Mouse (Mus musculus): ENCODE data around the gene Foxp3. TPM values are rescaled to one million over a fixed set of nuclear protein-coding genes. Genes with fewer than 3 reads are reported as not detected.
A peak's percentile ranks its signal among the peaks of the same experiment; 100 is the strongest.

The Foxp3 gene
- polyA plus RNA-seq (2016; fragmentation: Nextera tagmentation; extraction: Ambion mirVana) = 0.06 and 0.09 TPM in 2 replicates

DNA sequence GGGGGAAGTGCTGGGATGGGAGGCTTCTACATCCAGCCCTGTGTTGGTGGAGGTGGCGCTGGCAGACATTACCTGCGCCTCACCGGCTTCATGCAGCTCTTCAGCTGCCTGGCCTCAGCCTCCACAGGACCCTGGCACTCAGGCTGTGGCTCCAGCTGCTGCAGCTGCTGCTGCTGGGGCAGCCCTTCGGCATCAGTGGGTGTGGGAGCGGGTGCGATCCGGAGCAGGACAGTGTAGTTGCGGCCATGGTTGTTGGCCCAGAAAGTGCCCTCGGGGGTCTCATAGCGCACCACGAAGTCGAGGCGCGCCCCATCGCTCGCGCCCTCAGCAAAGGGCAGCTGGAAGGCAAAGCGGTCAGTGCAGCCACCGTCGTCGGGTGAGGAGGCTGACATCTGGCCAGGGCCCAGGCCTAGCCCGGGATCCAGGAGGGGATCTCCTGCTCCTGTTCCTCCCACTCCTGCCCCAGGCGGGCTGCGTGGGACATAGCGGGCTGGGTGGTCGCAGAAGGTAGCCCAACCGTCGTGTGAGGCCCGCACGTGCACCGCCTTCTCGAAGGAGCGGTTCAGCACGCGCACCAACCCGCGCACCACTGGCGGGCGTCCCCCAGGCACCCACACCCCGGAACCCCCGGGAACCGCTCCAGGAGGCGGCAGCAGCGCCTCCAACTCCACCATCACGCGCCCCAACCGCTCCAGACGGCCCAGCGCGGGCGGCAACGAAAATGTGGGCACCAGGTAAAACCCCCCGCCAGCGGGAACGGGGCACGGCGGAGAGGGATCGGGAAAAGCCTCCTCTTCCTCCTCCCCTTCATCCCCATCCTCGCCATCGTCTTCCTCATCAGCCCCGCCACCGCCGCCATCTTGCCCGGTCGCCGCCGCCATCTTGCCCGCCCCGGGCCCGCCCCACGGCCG lies at the start of gene Foxp3:
TSS of gene Foxp3 (plus strand) at position 469 of the 911 bp plus-strand sequence.
- Histone ChIP-seq H3K4me3 (peak within 1 kb of the TSS; percentile 57), H3K9ac (peak within 1 kb of the TSS; percentile 78), H3K9me3 (no peaks in the 10 kb centered on the region), H3K36me3 (no peaks in the 10 kb centered on the region), H3K27me3 (replicated peaks) (no peaks in the 10 kb centered on the region), H3K4me1 (peaks cover 12% of the 10 kb centered on the region; the same call in 1 of the 2 replicates), H3K27ac (peak within 1 kb of the TSS; percentile 68; the same call in 1 of the 2 replicates), H3K4me2 (replicated peaks) (peak within 1 kb of the TSS; percentile 63)
- WGBS = 37% methylated on average over 71 of the region's 72 CpGs
- ATAC-seq (ENCODE audit: low FRiP score, low read depth) = peak; percentile 68

DNA sequence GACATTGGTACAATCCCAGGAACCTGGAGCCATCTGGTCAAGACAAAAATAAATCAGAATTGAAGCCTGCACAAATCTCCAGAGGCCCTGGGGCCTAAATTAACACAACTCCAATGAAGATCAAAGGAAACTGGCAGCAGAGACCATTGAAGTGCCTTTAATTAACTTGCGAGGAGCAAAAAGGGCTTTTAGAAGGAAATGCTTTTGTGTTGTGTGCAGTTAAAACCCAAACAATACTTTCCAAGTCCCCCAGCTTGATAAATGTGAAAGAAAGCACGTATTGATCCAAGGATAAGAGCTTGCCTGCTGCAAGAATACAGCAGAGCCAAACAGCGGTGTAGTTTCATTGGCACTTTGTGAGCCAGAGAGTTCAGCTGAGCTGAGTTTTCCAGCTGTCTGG lies 48.5 kb upstream of the Foxp3 start:
- no peak for ATAC-seq (ENCODE audit: low FRiP score, low read depth)
- Histone ChIP-seq H3K4me3 (no peak overlapping the region), H3K9ac (no peak overlapping the region), H3K4me2 (replicated peaks) (no peak overlapping the region), H3K9me3 (no peaks in the 10 kb centered on the region), H3K36me3 (no peaks in the 10 kb centered on the region), H3K4me1 (no peaks in the 10 kb centered on the region), H3K27me3 (replicated peaks) (no peaks in the 10 kb centered on the region), H3K27ac (no peak overlapping the region)
- 25% methylated on average over 3 of the region's 3 CpGs for WGBS

DNA sequence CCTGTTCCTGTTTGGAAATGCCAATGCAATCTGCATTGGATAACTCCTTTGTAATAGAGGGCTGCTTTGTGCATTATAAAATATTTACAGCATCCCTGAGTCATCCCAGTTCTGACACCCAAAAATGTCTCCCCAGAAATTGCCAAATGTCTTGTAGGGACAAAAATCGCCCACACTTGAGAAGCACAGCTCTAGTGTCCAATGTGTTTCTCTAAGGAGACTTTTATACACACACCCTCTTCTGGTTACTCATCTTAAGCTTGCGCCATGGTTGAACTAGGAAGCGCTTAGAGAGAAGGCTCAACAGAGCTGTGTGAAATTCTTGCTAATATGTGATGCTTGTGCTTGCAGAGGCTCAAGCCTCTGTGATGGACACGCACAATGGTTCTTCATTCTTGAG lies 20.0 kb upstream of the Foxp3 start:
- Histone ChIP-seq H3K4me3 (no peak overlapping the region), H3K4me1 (no peaks in the 10 kb centered on the region), H3K9me3 (no peaks in the 10 kb centered on the region), H3K36me3 (no peaks in the 10 kb centered on the region), H3K4me2 (replicated peaks) (no peak overlapping the region), H3K27me3 (replicated peaks) (no peaks in the 10 kb centered on the region), H3K9ac (no peak overlapping the region), H3K27ac (no peak overlapping the region)
- WGBS = 86% methylated on average over 4 of the region's 4 CpGs
- ATAC-seq (ENCODE audit: low FRiP score, low read depth) = no peak

DNA sequence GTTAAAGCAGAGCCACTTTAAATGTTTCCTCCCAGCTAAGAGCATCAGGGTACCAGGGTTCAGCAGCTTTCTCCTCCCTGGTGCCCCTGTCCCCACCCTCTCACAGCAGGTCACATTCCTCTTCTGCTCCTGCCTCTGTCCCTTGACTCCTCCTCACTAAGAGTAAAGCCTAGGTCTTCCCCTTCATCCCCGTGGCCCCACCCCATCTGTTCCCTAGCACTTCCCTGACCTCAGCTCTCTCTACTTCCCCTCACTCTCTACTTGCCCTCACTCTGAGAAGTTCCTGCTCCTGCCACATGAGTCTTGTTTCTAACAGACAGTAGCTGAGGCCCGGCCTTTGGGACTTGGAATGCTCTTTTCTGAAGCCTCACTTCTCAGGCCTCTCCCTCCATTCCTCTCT lies 10.4 kb upstream of the Foxp3 start:
- Histone ChIP-seq H3K9me3 (no peaks in the 10 kb centered on the region), H3K4me2 (replicated peaks) (no peak overlapping the region), H3K4me3 (no peak overlapping the region), H3K36me3 (peaks cover 4% of the 10 kb centered on the region; the same call in 1 of the 2 replicates), H3K9ac (no peak overlapping the region), H3K4me1 (no peaks in the 10 kb centered on the region), H3K27me3 (replicated peaks) (no peaks in the 10 kb centered on the region), H3K27ac (no peak overlapping the region)
- 31% methylated on average over 2 of the region's 2 CpGs for WGBS
- ATAC-seq (ENCODE audit: low FRiP score, low read depth) = no peak

DNA sequence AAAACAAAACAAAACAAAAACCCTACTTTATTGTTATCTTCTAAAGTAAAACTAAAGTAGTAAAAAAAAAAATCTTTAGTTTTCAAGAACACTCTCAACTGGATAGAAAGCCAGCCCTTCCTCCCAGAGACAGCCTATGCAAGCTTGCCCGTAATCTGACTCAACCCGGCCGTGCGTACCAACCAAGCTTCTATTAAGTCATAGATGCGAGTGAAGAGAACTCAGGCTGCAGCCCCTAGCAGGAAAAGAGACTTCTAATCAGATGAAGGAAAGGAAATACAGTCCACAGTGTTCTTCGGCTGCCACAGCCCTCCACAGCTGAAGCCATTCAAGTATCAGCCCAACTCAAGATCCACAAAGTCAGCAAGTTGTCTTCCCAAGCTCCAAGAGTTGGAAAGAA lies 7.1 kb upstream of the Foxp3 start:
- H3K36me3 ChIP-seq = no peaks in the 10 kb centered on the region
- H3K4me1 ChIP-seq = no peaks in the 10 kb centered on the region
- ATAC-seq (ENCODE audit: low FRiP score, low read depth) = no peak
- no peak overlapping the region for H3K9ac ChIP-seq
- H3K4me2 ChIP-seq (replicated peaks) = no peak overlapping the region
- no peaks in the 10 kb centered on the region for H3K9me3 ChIP-seq
- H3K27ac ChIP-seq = no peak overlapping the region
- H3K27me3 ChIP-seq (replicated peaks) = no peaks in the 10 kb centered on the region
- H3K4me3 ChIP-seq = no peak overlapping the region
- 87% methylated on average over 6 of the region's 6 CpGs for WGBS

DNA sequence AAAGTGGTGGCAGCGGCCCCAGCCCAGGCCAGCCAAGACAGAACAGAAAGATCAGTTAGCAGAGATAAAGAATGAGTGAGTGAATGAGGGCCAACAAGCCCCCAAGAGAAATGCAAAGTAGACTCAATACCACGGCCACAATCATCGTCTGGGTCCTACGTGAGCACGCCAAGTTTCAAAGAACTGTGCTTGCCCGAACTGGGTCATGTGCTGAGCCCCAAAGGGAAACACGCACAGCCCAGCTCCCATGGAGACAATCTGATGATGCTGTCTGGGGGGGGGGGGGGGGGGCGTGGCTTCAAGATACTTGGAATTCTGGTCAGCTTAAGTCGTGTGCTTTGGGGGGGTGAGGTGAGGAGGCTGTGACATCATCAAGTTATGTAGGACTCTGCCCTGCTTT lies 6.0 kb upstream of the Foxp3 start:
- no peak overlapping the region for H3K4me3 ChIP-seq
- ATAC-seq (ENCODE audit: low FRiP score, low read depth) = no peak
- WGBS = 81% methylated on average over 9 of the region's 9 CpGs
- no peak overlapping the region for H3K9ac ChIP-seq
- peaks cover 1% of the 10 kb centered on the region; the same call in 1 of the 2 replicates for H3K4me1 ChIP-seq
- H3K4me2 ChIP-seq (replicated peaks) = no peak overlapping the region
- no peaks in the 10 kb centered on the region for H3K27me3 ChIP-seq (replicated peaks)
- H3K36me3 ChIP-seq = no peaks in the 10 kb centered on the region
- H3K27ac ChIP-seq = no peak overlapping the region
- no peaks in the 10 kb centered on the region for H3K9me3 ChIP-seq

DNA sequence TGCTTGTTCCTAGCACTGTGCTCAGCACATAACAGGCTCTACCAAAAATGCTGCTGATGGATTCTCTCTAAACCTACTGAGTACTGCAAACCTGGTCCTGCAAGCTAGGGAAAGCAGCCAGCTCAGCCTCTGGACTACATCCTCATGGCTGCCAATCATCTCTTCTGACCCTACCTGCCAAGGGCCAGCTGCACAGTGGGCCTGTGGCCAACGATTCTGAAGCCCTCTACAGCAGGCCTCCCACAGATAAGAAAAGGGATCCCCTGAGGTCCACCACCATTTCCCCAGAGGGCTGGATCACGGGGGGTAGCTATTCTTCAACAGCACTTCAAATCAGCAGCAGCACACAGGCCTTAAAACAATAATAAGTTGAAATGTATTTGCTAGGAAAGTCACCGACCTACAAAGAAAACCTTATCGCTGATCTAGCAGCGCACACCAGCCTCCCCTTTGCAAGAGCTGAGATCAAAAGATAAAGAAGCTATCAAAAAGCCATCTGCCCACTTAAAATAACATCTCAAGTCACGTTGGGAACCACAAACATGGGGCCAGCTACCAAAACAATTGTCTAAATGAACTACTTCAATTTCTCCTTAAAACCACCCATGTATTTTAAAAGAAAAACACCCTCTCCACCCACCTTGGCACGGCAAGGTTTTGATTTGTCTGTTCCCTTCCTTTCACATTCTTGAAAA lies 2.8 kb upstream of the Foxp3 start:
- no peaks in the 10 kb centered on the region for H3K36me3 ChIP-seq
- H3K4me2 ChIP-seq (replicated peaks) = no peak overlapping the region
- no peak overlapping the region for H3K9ac ChIP-seq
- 57% methylated on average over 7 of the region's 7 CpGs for WGBS
- peaks cover 12% of the 10 kb centered on the region; the same call in 1 of the 2 replicates for H3K4me1 ChIP-seq
- H3K4me3 ChIP-seq = no peak overlapping the region
- H3K27me3 ChIP-seq (replicated peaks) = no peaks in the 10 kb centered on the region
- no peak overlapping the region for H3K27ac ChIP-seq
- H3K9me3 ChIP-seq = no peaks in the 10 kb centered on the region
- ATAC-seq (ENCODE audit: low FRiP score, low read depth) = no peak

DNA sequence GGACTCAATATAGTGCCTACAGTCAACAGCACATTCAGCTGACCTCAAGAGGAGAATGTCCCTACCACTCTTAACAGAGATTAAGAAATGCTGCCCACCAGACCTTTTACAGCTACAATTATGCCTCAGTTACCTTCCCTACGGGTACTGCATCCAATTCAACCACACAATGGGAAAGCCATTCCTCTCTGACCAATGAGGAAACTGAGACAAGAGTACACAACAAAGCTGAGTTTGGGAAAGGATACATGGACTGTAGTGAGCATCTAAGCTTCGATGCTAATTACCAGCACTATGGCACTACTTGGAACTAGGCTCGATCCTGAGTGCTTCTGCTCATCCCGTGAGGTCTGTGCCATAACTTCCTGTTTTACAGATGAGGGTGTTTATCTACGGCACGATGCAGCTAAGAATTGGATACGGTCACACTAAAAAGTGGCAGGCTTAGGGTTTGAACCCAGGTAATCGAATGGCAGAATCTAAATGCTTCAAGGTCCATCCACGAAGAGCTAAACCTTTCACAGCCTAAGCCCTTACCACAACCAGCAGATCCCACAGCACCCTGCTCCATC lies 1.8 kb upstream of the Foxp3 start:
- Histone ChIP-seq H3K9ac (no peak overlapping the region), H3K27me3 (replicated peaks) (no peaks in the 10 kb centered on the region), H3K36me3 (no peaks in the 10 kb centered on the region), H3K4me3 (no peak overlapping the region), H3K9me3 (no peaks in the 10 kb centered on the region), H3K4me1 (peaks cover 12% of the 10 kb centered on the region; the same call in 1 of the 2 replicates), H3K4me2 (replicated peaks) (no peak overlapping the region), H3K27ac (no peak overlapping the region)
- no peak for ATAC-seq (ENCODE audit: low FRiP score, low read depth)
- WGBS = 87% methylated on average over 9 of the region's 9 CpGs

DNA sequence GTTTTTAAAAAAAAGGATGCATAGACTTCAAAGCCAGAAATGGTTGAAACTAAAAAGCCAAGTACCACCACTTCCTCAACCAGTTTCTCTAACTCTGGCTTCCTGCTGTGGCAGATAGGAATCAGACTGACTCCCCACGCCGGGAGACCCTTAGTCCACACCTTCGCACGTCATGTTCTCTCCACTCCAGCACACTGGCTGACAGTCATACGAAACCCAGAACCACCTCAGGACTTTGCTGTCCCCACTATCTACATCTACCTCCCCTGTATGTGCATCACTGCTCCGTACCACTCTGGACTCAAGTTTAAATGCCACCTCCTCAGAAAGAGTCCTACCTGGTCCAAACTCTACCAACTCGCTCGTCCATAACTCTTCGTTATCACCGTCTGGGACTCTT lies 978 bp upstream of the Foxp3 start:
- Histone ChIP-seq H3K4me2 (replicated peaks) (peak overlapping the region; percentile 63), H3K9me3 (no peaks in the 10 kb centered on the region), H3K27ac (no peak overlapping the region), H3K4me3 (no peak overlapping the region), H3K4me1 (peaks cover 12% of the 10 kb centered on the region; the same call in 1 of the 2 replicates), H3K36me3 (no peaks in the 10 kb centered on the region), H3K27me3 (replicated peaks) (no peaks in the 10 kb centered on the region), H3K9ac (no peak overlapping the region)
- ATAC-seq (ENCODE audit: low FRiP score, low read depth) = no peak
- 83% methylated on average over 10 of the region's 10 CpGs for WGBS

DNA sequence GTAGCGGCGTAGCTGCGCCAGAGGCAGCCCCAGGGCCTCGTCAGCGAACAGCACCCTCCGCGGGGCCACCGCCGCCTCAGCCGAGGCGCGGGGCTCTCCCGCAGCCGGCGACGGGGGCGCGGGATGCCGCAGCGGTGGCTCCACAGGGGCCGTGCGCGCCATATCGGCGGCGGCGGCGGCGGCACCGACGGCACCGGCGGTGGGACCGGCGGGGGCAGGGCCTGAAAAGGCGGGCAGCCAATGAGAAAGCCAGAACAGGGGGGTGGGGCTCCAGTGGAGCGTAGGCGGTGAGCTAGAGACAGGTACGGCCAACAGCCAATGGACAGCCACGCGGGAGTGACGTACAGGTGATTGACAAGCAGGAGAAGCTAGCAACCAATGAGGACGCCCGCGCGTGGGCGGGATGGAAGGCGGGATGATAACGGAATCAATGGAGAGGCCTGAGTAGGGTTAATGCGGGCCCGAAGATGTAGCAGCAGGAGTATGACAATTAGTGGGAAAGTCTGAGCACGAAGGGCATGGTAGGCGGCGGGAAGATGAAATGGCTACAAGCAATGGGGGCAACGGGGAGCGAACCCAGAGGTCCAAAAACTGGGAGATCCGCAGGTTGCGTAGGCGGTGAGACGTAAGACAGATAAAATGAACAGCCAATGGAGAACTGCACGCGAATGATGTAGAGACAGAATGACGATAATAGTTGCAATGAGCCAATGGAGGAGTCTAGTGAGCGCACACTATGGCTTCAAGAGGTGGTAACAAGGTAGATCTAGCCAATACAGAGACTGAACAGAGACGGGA lies 842 bp downstream of the Foxp3 start, which contains the start of gene Ppp1r3f:
TSS of gene Ppp1r3f (minus strand) at position 197 of the 798 bp plus-strand sequence.
- Histone ChIP-seq H3K4me3 (peak within 1 kb of the TSS; percentile 57), H3K27ac (peak within 1 kb of the TSS; percentile 68; the same call in 1 of the 2 replicates), H3K9me3 (no peaks in the 10 kb centered on the region), H3K9ac (peak within 1 kb of the TSS; percentile 78), H3K27me3 (replicated peaks) (no peaks in the 10 kb centered on the region), H3K36me3 (no peaks in the 10 kb centered on the region), H3K4me2 (replicated peaks) (peak within 1 kb of the TSS; percentile 63), H3K4me1 (peaks cover 12% of the 10 kb centered on the region; the same call in 1 of the 2 replicates)
- 19% methylated on average over 64 of the region's 65 CpGs for WGBS
- peak; percentile 98 for ATAC-seq (ENCODE audit: low FRiP score, low read depth)

DNA sequence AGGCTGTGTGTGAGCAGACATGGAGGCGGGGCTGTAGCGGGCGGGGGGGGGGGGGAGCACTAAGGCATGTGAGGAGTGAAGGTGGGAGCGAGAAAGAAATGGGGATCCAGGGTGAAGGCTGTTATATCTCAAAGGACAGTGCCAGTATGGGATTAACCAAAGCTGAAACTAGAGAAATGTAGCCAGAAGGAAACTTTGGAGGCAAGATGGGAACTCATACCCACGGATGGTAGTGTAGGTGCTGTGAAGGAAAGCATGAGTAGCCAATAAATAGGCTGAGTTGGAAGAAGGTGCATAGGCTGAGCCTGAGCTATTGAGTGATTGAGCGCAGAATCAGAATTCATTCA lies 1.4 kb downstream of the Foxp3 start:
- H3K27ac ChIP-seq = no peak overlapping the region
- peaks cover 12% of the 10 kb centered on the region; the same call in 1 of the 2 replicates for H3K4me1 ChIP-seq
- no peaks in the 10 kb centered on the region for H3K9me3 ChIP-seq
- no peaks in the 10 kb centered on the region for H3K27me3 ChIP-seq (replicated peaks)
- 21% methylated on average over 6 of the region's 6 CpGs for WGBS
- peak overlapping the region; percentile 57 for H3K4me3 ChIP-seq
- peak overlapping the region; percentile 53 for H3K4me2 ChIP-seq (replicated peaks)
- ATAC-seq (ENCODE audit: low FRiP score, low read depth) = peak; percentile 3; the same call in 1 of the 2 replicates
- H3K36me3 ChIP-seq = no peaks in the 10 kb centered on the region
- no peak overlapping the region for H3K9ac ChIP-seq
